Mouse (Mus musculus) midbrain, embryonic 13.5 days (tissue): Measurements from ENCODE around the gene Cpm. TPM values are rescaled to one million over a fixed set of nuclear protein-coding genes. Genes with fewer than 3 reads are reported as not detected.
A peak's percentile ranks its signal among the peaks of the same experiment; 100 is the strongest.

ENCODE experiments used
- ATAC-seq: fragments of 200-750 bp; cut with Nextera tagmentation; 2 replicates; pipeline ENCODE4 v1.8.0; 2017; ENCODE audit warnings: mild to moderate bottlenecking, moderate TSS enrichment, moderate library complexity
- H3K27ac ChIP-seq: fragments of 300-500 bp; sonication (generic); 2 replicates; pipeline ENCODE4 v1.5.1; 2015; ENCODE audit warnings: inconsistent platforms, mild to moderate bottlenecking, moderate library complexity
- H3K27me3 ChIP-seq: fragments of 300-500 bp; sonication (generic); 2 replicates; pipeline ENCODE4 v1.6.1; 2015; ENCODE audit warnings: mild to moderate bottlenecking, inconsistent platforms
- H3K36me3 ChIP-seq: fragments of 300-500 bp; sonication (generic); 2 replicates; pipeline ENCODE4 v1.6.1; 2015; ENCODE audit warnings: mild to moderate bottlenecking, inconsistent platforms
- H3K4me1 ChIP-seq: fragments of 300-500 bp; sonication (generic); replicated peaks from 2 replicates; pipeline ENCODE4 v1.6.1; 2015; ENCODE audit warnings: inconsistent platforms
- H3K4me2 ChIP-seq: fragments of 300-500 bp; sonication (generic); replicated peaks from 2 replicates; pipeline ENCODE4 v1.6.1; 2015; ENCODE audit warnings: moderate library complexity, mild to moderate bottlenecking, inconsistent platforms
- H3K4me3 ChIP-seq: fragments of 300-500 bp; sonication (generic); replicated peaks from 2 replicates; pipeline ENCODE4 v1.5.1; 2015; ENCODE audit warnings: mild to moderate bottlenecking, inconsistent platforms
- H3K9ac ChIP-seq: fragments of 300-500 bp; sonication (generic); replicated peaks from 2 replicates; pipeline ENCODE4 v1.6.1; 2015; ENCODE audit warnings: mild to moderate bottlenecking, inconsistent platforms
- H3K9me3 ChIP-seq: fragments of 300-500 bp; sonication (generic); 2 replicates; pipeline ENCODE4 v1.6.1; 2016; ENCODE audit warnings: mild to moderate bottlenecking, inconsistent platforms
- whole genome bisulfite sequencing: fragments of 180-500 bp; shearing (Covaris S2); methylation state at CpG from one replicate; pipeline ENCODE4 v1.1.7; 2015; 5-methylcytosine and 5-hydroxymethylcytosine counted together
- polyA plus RNA-seq: library from polyadenylated mRNA; unstranded; fragments of >200 nt; fragmentation: Nextera tagmentation; extraction: Ambion mirVana; gene quantifications from 2 replicates; pipeline ENCODE4 v1.2.1, GENCODE M21; 2015

Gene Cpm
- polyA plus RNA-seq, 1 experiment from 2014 or later = 5.7 TPM

DNA sequence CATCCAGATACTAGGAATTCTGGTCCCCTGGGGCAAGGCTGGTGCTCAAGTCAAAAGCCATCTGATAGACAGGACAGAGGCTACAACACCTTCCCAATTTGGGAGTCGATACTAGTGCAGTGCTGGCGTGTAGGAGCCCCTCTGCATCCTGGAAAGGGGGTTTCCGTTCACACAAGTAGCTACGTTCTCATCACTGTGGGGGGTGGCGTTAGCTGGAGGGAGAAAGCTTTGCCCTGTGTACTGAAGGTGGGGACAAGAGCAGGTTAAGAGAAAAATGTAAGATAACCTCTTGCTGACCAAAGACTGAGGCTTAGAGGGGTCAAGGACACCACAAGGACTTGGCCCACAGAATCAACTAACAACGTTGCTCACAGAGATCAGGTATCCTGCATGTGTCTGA is 14.0 kb downstream of the Cpm start:
- no peaks in the 10 kb centered on the region for H3K9me3 ChIP-seq
- ATAC-seq = no peak
- H3K27me3 ChIP-seq = 0 out of 2 replicates have a peak, but pooled peaks cover 3% of the 10 kb centered on the region
- H3K4me2 ChIP-seq = no peak overlapping the region
- no peak overlapping the region for H3K9ac ChIP-seq
- H3K4me3 ChIP-seq = no peak overlapping the region
- 91% methylated on average over 6 of the region's 6 CpGs for WGBS
- H3K27ac ChIP-seq = no peak overlapping the region
- no peaks in the 10 kb centered on the region for H3K36me3 ChIP-seq
- peaks cover 8% of the 10 kb centered on the region for H3K4me1 ChIP-seq

DNA sequence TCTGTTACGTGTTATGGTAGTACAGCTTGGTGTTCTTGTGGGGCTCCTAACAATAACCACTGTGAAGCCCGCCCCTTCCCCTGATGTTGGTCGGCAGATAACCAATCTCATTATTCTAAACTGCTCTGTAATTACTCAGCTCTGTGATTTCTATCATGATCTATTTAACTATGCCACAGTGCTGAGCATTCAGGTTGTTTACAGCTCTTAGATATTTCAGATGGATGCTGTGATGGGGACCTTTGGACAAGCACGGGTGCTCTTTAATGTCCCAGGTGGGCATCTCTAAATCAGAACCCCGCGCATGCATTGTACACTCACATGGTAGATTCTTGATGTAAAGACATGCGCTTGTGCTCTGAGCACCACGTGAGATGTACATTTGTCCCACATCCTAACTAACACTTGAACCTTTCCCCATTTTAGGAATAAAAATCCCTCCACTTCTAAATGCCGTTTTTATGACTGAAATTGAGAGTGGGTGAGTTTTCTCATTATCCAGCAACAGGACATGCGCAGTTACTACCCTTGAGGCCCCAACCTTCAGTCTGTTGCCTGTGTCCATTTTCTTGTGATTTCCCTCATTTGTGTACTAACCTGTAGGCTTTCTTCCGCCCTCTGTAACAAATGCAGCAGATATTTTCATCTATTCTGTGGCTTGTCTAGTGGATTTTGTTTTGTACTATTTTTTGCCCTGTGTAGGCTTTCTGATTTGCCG is 14.6 kb downstream of the Cpm start:
- H3K4me2 ChIP-seq = no peak overlapping the region
- ATAC-seq = no peak
- H3K9ac ChIP-seq = no peak overlapping the region
- H3K9me3 ChIP-seq = no peaks in the 10 kb centered on the region
- 0 out of 2 replicates have a peak, but pooled peaks cover 3% of the 10 kb centered on the region for H3K27me3 ChIP-seq
- H3K4me3 ChIP-seq = no peak overlapping the region
- no peak overlapping the region for H3K27ac ChIP-seq
- WGBS = 89% methylated on average over 12 of the region's 12 CpGs
- no peaks in the 10 kb centered on the region for H3K36me3 ChIP-seq
- peaks cover 8% of the 10 kb centered on the region for H3K4me1 ChIP-seq

DNA sequence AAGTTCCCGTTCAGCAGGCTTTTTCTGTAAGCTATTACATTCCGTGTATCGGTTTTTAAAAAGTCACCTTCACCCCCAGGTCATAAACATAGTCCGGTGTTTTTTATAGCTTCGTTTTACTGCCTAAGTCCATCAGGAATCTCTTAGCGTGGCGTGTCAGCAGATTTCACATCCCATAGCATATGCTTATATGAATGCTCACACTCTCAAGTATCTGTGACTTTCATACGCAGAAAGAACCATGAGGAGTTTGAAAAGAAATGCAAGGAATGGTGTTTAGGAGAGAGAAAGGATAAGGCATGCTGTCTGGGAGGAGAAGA is 15.1 kb downstream of the Cpm start:
- Histone ChIP-seq H3K4me3 (no peak overlapping the region), H3K9me3 (no peaks in the 10 kb centered on the region), H3K27ac (no peak overlapping the region), H3K4me2 (no peak overlapping the region), H3K9ac (no peak overlapping the region), H3K4me1 (peaks cover 8% of the 10 kb centered on the region), H3K27me3 (0 out of 2 replicates have a peak, but pooled peaks cover 3% of the 10 kb centered on the region), H3K36me3 (no peaks in the 10 kb centered on the region)
- ATAC-seq = no peak
- WGBS = 89% methylated on average over 8 of the region's 8 CpGs

DNA sequence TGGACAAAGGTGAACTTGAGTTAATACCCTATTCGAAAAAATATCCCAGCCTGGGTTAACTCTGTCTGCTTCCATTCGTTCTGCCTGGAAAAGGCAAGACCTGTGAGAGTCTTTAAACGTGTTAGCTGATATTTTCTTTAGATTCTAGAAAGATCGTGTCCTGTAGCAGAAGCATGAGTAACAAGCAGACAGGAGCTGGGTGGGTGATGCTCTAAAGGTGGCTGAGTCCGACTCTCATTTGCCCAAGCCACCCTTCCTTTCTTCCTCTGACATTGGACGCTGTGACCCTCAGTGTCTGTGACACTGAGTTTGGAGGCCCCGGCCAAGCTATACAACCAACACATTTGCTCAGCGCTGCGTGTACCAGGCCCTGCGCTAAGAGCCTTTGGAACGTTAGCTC is 15.5 kb downstream of the Cpm start:
- H3K4me1 ChIP-seq = peaks cover 8% of the 10 kb centered on the region
- 92% methylated on average over 11 of the region's 11 CpGs for WGBS

DNA sequence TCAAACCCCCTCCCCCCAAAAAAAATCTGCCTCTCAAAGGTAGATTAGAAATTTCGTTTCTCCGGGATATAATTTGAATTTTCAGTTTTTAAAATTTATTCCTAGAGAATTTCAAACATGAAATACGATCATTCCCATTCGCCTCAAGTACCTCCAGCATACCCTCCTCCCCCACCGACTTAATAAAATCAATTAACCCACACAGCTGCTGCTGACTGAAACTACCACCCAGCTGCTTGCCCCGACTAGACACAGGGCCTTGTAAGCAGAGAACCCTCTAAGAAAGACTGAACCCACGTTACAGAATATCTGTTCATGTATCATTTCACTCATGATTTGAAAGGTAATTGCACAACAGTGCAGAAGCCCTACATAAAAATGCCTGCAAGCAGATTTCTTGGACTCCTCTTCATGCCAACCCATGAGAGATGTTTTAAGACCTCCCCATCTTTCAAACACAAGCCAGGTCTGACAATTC is 16.2 kb downstream of the Cpm start:
- 75% methylated on average over 7 of the region's 7 CpGs for WGBS
- no peaks in the 10 kb centered on the region for H3K36me3 ChIP-seq
- peaks cover 8% of the 10 kb centered on the region for H3K4me1 ChIP-seq
- no peak overlapping the region for H3K4me3 ChIP-seq
- ATAC-seq = no peak
- H3K27ac ChIP-seq = no peak overlapping the region
- no peak overlapping the region for H3K4me2 ChIP-seq
- H3K9ac ChIP-seq = no peak overlapping the region
- H3K27me3 ChIP-seq = 0 out of 2 replicates have a peak, but pooled peaks cover 3% of the 10 kb centered on the region
- no peaks in the 10 kb centered on the region for H3K9me3 ChIP-seq

More for the DNA sequence above, 15.5 kb downstream of the Cpm start:
- no peaks in the 10 kb centered on the region for H3K36me3 ChIP-seq
- H3K27ac ChIP-seq = no peak overlapping the region
- H3K4me2 ChIP-seq = no peak overlapping the region
- no peak overlapping the region for H3K9ac ChIP-seq
- ATAC-seq = no peak
- no peak overlapping the region for H3K4me3 ChIP-seq
- no peaks in the 10 kb centered on the region for H3K9me3 ChIP-seq
- H3K27me3 ChIP-seq = 0 out of 2 replicates have a peak, but pooled peaks cover 3% of the 10 kb centered on the region

DNA sequence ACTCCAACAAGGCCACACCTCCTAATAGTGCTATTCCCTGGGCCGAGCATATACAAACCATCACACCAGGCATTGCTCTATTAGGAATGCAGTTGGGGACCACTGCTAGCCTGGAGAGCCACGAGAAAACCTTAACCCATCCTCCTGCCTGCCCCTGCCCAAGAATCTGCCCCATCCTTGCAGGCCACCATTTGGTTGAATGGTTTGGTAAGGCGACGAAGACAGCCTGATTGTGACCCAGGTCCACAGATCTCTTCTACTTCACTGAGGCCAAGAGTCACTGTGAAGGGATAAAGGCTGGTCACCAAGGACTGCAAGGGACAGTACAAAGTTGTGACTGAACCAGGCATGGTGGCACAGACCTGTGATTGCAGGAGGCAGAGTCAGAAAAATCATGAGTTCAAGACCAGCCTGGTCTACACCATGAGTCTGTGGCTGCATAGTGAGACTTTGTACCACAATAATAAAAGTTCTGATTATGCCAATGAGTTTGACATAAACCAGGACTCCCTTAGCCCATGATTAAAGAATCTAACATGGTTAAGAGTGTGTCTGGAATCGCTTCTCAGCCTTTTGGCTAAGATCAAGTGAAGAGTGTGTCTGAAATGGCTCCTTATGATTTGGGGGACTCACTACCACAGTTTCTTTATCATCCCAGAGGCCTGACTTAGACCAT is 17.3 kb downstream of the Cpm start:
- no peaks in the 10 kb centered on the region for H3K9me3 ChIP-seq
- no peak overlapping the region; the same call in 1 of the 2 replicates for H3K4me2 ChIP-seq
- ATAC-seq = no peak
- H3K9ac ChIP-seq = no peak overlapping the region
- H3K27me3 ChIP-seq = 0 out of 2 replicates have a peak, but pooled peaks cover 3% of the 10 kb centered on the region
- no peak overlapping the region for H3K27ac ChIP-seq
- peaks cover 8% of the 10 kb centered on the region for H3K4me1 ChIP-seq
- no peak overlapping the region for H3K4me3 ChIP-seq
- no peaks in the 10 kb centered on the region for H3K36me3 ChIP-seq
- WGBS = 88% methylated on average over 5 of the region's 5 CpGs

DNA sequence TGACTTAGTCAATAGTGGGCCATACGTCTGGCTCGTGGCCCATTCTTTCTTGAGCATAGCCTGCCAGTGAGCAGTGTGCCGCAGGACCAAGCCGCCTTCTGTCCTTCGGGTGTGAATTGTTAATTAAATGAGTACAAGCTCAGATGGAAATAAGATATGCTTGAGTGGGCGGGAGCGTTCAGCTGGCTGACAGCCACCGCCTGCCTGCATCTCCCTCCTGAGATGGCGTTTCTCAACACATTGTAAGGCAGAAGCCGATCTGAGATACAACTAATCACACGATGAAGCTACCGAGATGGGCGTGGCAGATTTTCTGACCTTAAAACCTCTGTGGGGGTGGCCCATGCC is 17.8 kb downstream of the Cpm start:
- WGBS = 48% methylated on average over 13 of the region's 13 CpGs
- H3K4me2 ChIP-seq = no peak overlapping the region; the same call in 1 of the 2 replicates
- ATAC-seq = peak; percentile 78

DNA sequence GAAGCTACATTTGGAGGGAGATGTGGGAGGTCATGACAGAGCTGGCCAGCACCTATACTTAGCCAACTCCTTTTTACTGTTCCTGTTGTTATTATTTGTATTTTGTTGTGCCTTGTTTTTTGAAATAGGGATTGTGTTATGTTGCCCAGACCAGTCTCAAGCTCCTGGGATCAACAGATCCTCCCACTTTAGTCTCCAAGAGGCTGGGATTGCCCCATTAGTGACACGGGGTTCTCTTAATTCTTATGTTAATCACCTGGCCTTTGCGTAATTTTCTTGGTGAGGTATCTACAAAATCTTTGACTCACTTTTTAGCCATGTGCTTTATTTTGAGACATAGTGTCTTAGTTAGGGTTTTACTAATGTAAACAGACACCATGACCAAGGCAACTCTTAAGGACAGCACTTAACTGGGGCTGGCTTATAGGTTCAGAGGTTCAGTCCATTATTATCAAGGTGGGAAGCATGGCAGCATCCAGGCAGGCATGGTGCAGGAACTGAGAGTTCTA is 18.7 kb downstream of the Cpm start:
- 68% methylated on average over 2 of the region's 2 CpGs for WGBS
- Histone ChIP-seq H3K9ac (no peak overlapping the region), H3K9me3 (no peaks in the 10 kb centered on the region)

More for the DNA sequence above, 17.8 kb downstream of the Cpm start:
- no peaks in the 10 kb centered on the region for H3K36me3 ChIP-seq
- H3K27ac ChIP-seq = no peak overlapping the region
- H3K27me3 ChIP-seq = 0 out of 2 replicates have a peak, but pooled peaks cover 3% of the 10 kb centered on the region
- H3K4me1 ChIP-seq = peaks cover 8% of the 10 kb centered on the region
- H3K9me3 ChIP-seq = no peaks in the 10 kb centered on the region
- H3K9ac ChIP-seq = no peak overlapping the region
- H3K4me3 ChIP-seq = no peak overlapping the region

DNA sequence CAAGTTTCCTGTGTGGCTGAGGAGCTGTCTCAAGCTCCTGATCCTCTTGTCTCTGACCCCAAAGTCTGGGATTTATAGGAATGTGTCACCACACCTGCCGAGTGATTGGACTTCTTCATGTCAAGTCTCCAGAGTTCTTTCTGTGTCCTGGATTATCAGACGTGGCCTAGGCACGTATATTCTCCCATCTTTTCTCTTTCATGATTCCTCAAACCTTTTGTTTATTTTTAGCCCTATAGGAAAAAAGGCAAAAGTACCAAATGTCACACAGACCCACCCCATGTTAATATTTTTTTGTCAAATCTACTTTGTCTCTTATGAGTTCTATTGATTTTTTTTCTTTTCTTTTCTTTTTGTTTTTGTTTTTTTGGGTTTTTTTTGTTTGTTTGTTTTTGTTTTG is 19.3 kb downstream of the Cpm start:
- H3K27me3 ChIP-seq = 0 out of 2 replicates have a peak, but pooled peaks cover 3% of the 10 kb centered on the region
- no peaks in the 10 kb centered on the region for H3K9me3 ChIP-seq
- no peak overlapping the region for H3K4me3 ChIP-seq
- no peak for ATAC-seq
- no peak overlapping the region for H3K9ac ChIP-seq
- H3K4me2 ChIP-seq = no peak overlapping the region
- H3K27ac ChIP-seq = no peak overlapping the region
- 86% methylated on average over 3 of the region's 3 CpGs for WGBS
- no peaks in the 10 kb centered on the region for H3K36me3 ChIP-seq
- H3K4me1 ChIP-seq = peaks cover 8% of the 10 kb centered on the region

More for the DNA sequence above, 18.7 kb downstream of the Cpm start:
- peaks cover 8% of the 10 kb centered on the region for H3K4me1 ChIP-seq
- no peak for ATAC-seq
- no peak overlapping the region for H3K4me3 ChIP-seq
- H3K27ac ChIP-seq = no peak overlapping the region
- no peak overlapping the region for H3K4me2 ChIP-seq
- no peaks in the 10 kb centered on the region for H3K36me3 ChIP-seq
- H3K27me3 ChIP-seq = 0 out of 2 replicates have a peak, but pooled peaks cover 3% of the 10 kb centered on the region

DNA sequence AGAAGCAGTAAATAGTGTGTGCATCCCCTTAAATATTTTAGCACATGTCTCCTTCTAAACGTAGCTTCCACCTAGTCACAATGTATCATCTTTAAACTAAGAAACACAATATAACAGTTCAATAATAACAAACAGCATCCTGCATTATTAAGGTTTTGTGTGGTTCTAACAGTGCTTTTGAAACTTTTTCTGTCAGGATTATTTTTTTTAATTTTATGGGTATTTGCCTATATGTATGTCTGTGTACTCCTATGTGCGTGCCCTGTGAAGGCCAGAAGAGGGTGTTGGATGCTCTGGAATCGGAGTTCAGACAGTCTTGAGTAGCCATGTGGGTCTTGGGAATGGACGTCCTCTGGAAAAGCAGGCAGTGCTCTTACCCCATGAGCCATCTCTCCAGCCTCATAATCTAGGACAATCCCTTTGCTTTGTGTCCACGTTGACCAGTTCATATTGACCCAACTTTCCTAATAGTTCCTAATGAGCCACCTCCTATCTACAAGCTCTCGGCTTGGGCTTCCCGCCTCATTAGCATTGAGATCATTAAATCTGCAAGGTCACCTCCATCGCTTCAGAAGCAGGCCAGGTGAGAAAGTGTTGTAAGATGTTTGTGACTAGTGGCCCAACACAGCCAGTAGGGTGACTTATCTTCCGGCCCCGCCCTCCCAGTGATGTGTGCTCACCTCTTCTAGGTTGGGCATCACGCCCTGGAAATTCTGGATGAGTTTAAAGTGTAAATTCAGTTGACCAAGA is 20.2 kb downstream of the Cpm start:
- H3K9me3 ChIP-seq = no peaks in the 10 kb centered on the region
- H3K4me1 ChIP-seq = peaks cover 8% of the 10 kb centered on the region
- H3K9ac ChIP-seq = no peak overlapping the region
- ATAC-seq = no peak
- no peak overlapping the region for H3K4me2 ChIP-seq
- WGBS = 89% methylated on average over 11 of the region's 11 CpGs
- H3K27me3 ChIP-seq = 0 out of 2 replicates have a peak, but pooled peaks cover 3% of the 10 kb centered on the region
- no peak overlapping the region for H3K4me3 ChIP-seq
- H3K36me3 ChIP-seq = no peaks in the 10 kb centered on the region
- no peak overlapping the region for H3K27ac ChIP-seq

DNA sequence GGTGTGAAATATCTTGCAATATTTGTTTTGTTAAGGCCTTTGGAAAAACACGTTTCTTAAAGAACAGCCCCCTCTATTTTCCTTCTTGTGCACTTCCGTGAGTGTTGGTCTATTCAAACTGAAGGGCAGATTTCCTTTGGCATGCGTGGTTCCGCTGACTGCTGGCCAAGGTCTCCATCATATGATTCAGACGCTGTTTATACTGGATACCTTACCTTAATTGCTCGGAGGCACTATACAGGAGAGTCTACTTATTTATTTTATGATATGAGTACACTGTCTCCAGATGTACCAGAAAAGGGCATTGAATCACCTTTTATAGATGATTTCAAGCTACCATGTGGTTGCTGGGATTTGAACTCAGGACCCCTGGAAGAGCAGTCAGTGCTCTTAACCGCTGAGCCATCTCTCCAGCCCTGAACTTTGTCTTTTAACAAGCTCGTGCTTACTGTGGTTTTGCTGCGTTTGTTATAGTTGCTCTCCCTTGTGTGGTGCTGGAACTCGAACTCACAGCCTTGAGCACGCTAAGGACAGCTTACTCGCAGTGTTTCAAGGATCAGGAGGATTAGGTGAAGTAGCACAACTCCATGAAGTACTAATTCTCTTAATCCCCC is 20.8 kb downstream of the Cpm start:
- Histone ChIP-seq H3K4me3 (no peak overlapping the region), H3K36me3 (no peaks in the 10 kb centered on the region), H3K9me3 (no peaks in the 10 kb centered on the region), H3K27ac (no peak overlapping the region), H3K4me1 (peaks cover 8% of the 10 kb centered on the region), H3K4me2 (no peak overlapping the region), H3K27me3 (0 out of 2 replicates have a peak, but pooled peaks cover 3% of the 10 kb centered on the region), H3K9ac (no peak overlapping the region)
- 91% methylated on average over 12 of the region's 12 CpGs for WGBS
- no peak for ATAC-seq
